Mouse (Mus musculus): ENCODE data around the gene Cluh. TPM values are rescaled to one million over a fixed set of nuclear protein-coding genes. Genes with fewer than 3 reads are reported as not detected.

The Cluh gene
- polyA plus RNA-seq, 1 experiment from 2014 or later = 18.1 TPM

Other genes with a start within 250 kb of the Cluh start
- gene Rap1gap2, start 38.6 kb upstream of the Cluh start, polyA plus RNA-seq (2015; fragmentation: Nextera tagmentation; extraction: Ambion mirVana) = 17.1 and 18.3 TPM in 2 replicates
- 2.6 and 3.3 TPM in 2 replicates for gene Ccdc92b, start 29.9 kb upstream of the Cluh start, polyA plus RNA-seq (2015; fragmentation: Nextera tagmentation; extraction: Ambion mirVana)
- gene Pafah1b1, start 75.2 kb downstream of the Cluh start, polyA plus RNA-seq (2015; fragmentation: Nextera tagmentation; extraction: Ambion mirVana) = 45.8 and 57.5 TPM in 2 replicates
- gene Mettl16, start 121.3 kb downstream of the Cluh start, polyA plus RNA-seq (2015; fragmentation: Nextera tagmentation; extraction: Ambion mirVana) = 53.2 and 60.0 TPM in 2 replicates
- 7.6 and 8.6 TPM in 2 replicates for gene Mnt, start 181.4 kb downstream of the Cluh start, polyA plus RNA-seq (2015; fragmentation: Nextera tagmentation; extraction: Ambion mirVana)
- 30.3 and 31.8 TPM in 2 replicates for gene Sgsm2, start 247.6 kb downstream of the Cluh start, polyA plus RNA-seq (2015; fragmentation: Nextera tagmentation; extraction: Ambion mirVana)
- gene Tsr1, start 248.6 kb downstream of the Cluh start, polyA plus RNA-seq (2015; fragmentation: Nextera tagmentation; extraction: Ambion mirVana) = 27.6 and 30.2 TPM in 2 replicates